Mouse (Mus musculus) CH12.LX (cell line): Measurements from ENCODE around the gene Atg4b.

ENCODE experiments used
- CTCF ChIP-seq, 2 experiments: IDR thresholded peaks in 1 of 2; conservative IDR thresholded peaks in 1 of 2; 2 replicates each; pipeline ENCODE4 v1.5.1; 2011 to 2012; ENCODE audit warnings: low read depth in 2 of 2, low read length in 2 of 2, improper control_type of control experiment in 1 of 2, inconsistent platforms in 1 of 2, mild to moderate bottlenecking in 1 of 2, moderate library complexity in 1 of 2
- JUND ChIP-seq: conservative IDR thresholded peaks from 2 replicates; pipeline ENCODE4 v1.6.1; 2011; ENCODE audit warnings: low read depth, low read length, improper control_type of control experiment
- POLR2A ChIP-seq: IDR thresholded peaks from 2 replicates; pipeline ENCODE4 v1.6.1; 2011; ENCODE audit warnings: low read depth, mild to moderate bottlenecking, improper control_type of control experiment, low read length

GRCm38 (mm10) chr1:93808871-93809270 is 57.6 kb downstream of the Atg4b start:
- TF ChIP-seq CTCF (conservative IDR thresholded peaks at IDR 0.05 in 1 of 2, IDR thresholded peaks at IDR 0.05 in 1 of 2; ENCODE audit: low read depth in 2 of 2, low read length in 2 of 2) (no peak), JUND (no peak), POLR2A (no peak)
